ENCODE assay signal across 25 mouse cellular contexts in genomic region chr11:90741952-90742617, GRCm38 (mm10). TPM values are rescaled to one million over a fixed set of nuclear protein-coding genes. Genes with fewer than 3 reads are reported as not detected.
A peak's percentile ranks its signal among the peaks of the same experiment; 100 is the strongest.
DNase-seq lines count a peak whose midpoint lies in the region; ATAC-seq and TF ChIP-seq lines count a peak whose summit lies in the region.
"Had no signal": no experiment of that assay in that cellular context is flagged by ENCODE, and none has a peak within 500 bp of the region (broad histone marks: within the 10 kb centered on the region; RNA-seq: fewer than 3 reads in every experiment).

No protein-coding gene starts in this region.

- no peaks in the 10 kb centered on the region for H3K4me1 ChIP-seq in embryonic facial prominence, embryonic 11.5 days (ENCODE audit: control insufficient read depth, insufficient read depth, low read length)
- 0 out of 2 replicates have a peak, but pooled peaks cover 4% of the 10 kb centered on the region for H3K4me1 ChIP-seq in embryonic facial prominence, embryonic 10.5 days
- H3K4me1 ChIP-seq in midbrain, postnatal 0 days (ENCODE audit: insufficient read depth, low read length), result no peaks in the 10 kb centered on the region
- H3K4me1 ChIP-seq in midbrain, embryonic 11.5 days (ENCODE audit: control insufficient read depth, insufficient read depth, low read length), result no peaks in the 10 kb centered on the region
- peaks cover 16% of the 10 kb centered on the region; the same call in 1 of the 2 replicates for H3K4me1 ChIP-seq in hindbrain, embryonic 15.5 days (replicated peaks)
- H3K4me1 ChIP-seq: forebrain, embryonic 13.5 days; heart, embryonic 13.5 days; kidney, embryonic 15.5 days; limb, embryonic 15.5 days had no signal

- 57% methylated on average over 10 of the region's 10 CpGs for whole genome bisulfite sequencing in embryonic facial prominence, embryonic 11.5 days
- WGBS in embryonic facial prominence, embryonic 10.5 days, result 61% methylated on average over 10 of the region's 10 CpGs
- WGBS in midbrain, postnatal 0 days, result 60% methylated on average over 10 of the region's 10 CpGs
- WGBS in midbrain, embryonic 11.5 days, result 72% methylated on average over 10 of the region's 10 CpGs
- 46% methylated on average over 10 of the region's 10 CpGs for WGBS in hindbrain, embryonic 15.5 days

- DNase-seq in embryonic facial prominence, embryonic 11.5 days (ENCODE audit: low spot score), result peak; percentile 5
- no peak for DNase-seq in embryonic facial prominence, embryonic 10.5 days (ENCODE audit: low spot score)
- peak; percentile 49 for DNase-seq in midbrain, postnatal 0 days (ENCODE audit: low spot score)
- no peak for DNase-seq in midbrain, embryonic 11.5 days (ENCODE audit: low spot score, missing footprints)
- DNase-seq in retina, embryonic 14.5 days (ENCODE audit: low spot score), result peak; percentile 51
- no peak for DNase-seq in frontal cortex, postnatal 10 days (ENCODE audit: low spot score in 2 of 2)
- DNase-seq: adrenal gland, postnatal 14 days; cerebellum, adult 9-11 months; gastrocnemius, postnatal 10 days; heart, adult 2 months; heart, postnatal 14 days; kidney, adult 11 months; kidney, postnatal 4 days; lung, embryonic 14.5 days; right cerebral cortex, postnatal 14 days; thymus, postnatal 14 days had no signal

- H3K4me2 ChIP-seq in embryonic facial prominence, embryonic 11.5 days (ENCODE audit: low read depth, low read length), result no peak overlapping the region
- H3K4me2 ChIP-seq in midbrain, postnatal 0 days (ENCODE audit: low read depth, low read length, poor library complexity, severe bottlenecking), result no peak overlapping the region
- H3K4me2 ChIP-seq in midbrain, embryonic 11.5 days, result no peak overlapping the region
- no peak overlapping the region for H3K4me2 ChIP-seq in hindbrain, embryonic 15.5 days
- H3K4me2 ChIP-seq: embryonic facial prominence, embryonic 13.5 days; forebrain, embryonic 13.5 days; heart, embryonic 13.5 days; kidney, embryonic 15.5 days; limb, embryonic 15.5 days; lung, embryonic 14.5 days had no signal

- no peak overlapping the region for H3K9ac ChIP-seq in embryonic facial prominence, embryonic 11.5 days (replicated peaks; ENCODE audit: low read length)
- H3K9ac ChIP-seq in midbrain, postnatal 0 days (replicated peaks; ENCODE audit: low read length, poor library complexity, severe bottlenecking), result no peak overlapping the region
- no peak overlapping the region for H3K9ac ChIP-seq in midbrain, embryonic 11.5 days (ENCODE audit: low read length)
- H3K9ac ChIP-seq in hindbrain, embryonic 15.5 days, result no peak overlapping the region
- H3K9ac ChIP-seq: embryonic facial prominence, embryonic 13.5 days; forebrain, embryonic 13.5 days; heart, embryonic 13.5 days; kidney, embryonic 15.5 days; limb, embryonic 15.5 days; liver, embryonic 14.5 days; lung, embryonic 14.5 days had no signal

- no peak overlapping the region for H3K4me3 ChIP-seq in embryonic facial prominence, embryonic 11.5 days (ENCODE audit: low read depth, low read length)
- no peak overlapping the region for H3K4me3 ChIP-seq in embryonic facial prominence, embryonic 10.5 days
- H3K4me3 ChIP-seq in midbrain, postnatal 0 days (ENCODE audit: low read depth, low read length), result no peak overlapping the region
- H3K4me3 ChIP-seq in midbrain, embryonic 11.5 days (ENCODE audit: low read depth, low read length), result no peak overlapping the region
- no peak overlapping the region for H3K4me3 ChIP-seq in hindbrain, embryonic 15.5 days
- H3K4me3 ChIP-seq: embryonic facial prominence, embryonic 13.5 days; erythroblast, embryonic 14.5 days; forebrain, embryonic 13.5 days; heart, adult 2 months; heart, embryonic 13.5 days; kidney, embryonic 15.5 days; limb, embryonic 15.5 days had no signal

- H3K27me3 ChIP-seq in embryonic facial prominence, embryonic 11.5 days (ENCODE audit: control insufficient read depth, insufficient read depth, low read length), result no peaks in the 10 kb centered on the region
- no peaks in the 10 kb centered on the region for H3K27me3 ChIP-seq in embryonic facial prominence, embryonic 10.5 days (replicated peaks; ENCODE audit: low read depth, poor library complexity, severe bottlenecking)
- no peaks in the 10 kb centered on the region for H3K27me3 ChIP-seq in midbrain, postnatal 0 days (ENCODE audit: insufficient read depth, low read length)
- no peaks in the 10 kb centered on the region for H3K27me3 ChIP-seq in midbrain, embryonic 11.5 days (ENCODE audit: control insufficient read depth, insufficient read depth, low read length)
- no peaks in the 10 kb centered on the region for H3K27me3 ChIP-seq in hindbrain, embryonic 15.5 days
- H3K27me3 ChIP-seq: embryonic facial prominence, embryonic 13.5 days; forebrain, embryonic 13.5 days; heart, embryonic 13.5 days; kidney, embryonic 15.5 days; limb, embryonic 15.5 days had no signal

- H3K27ac ChIP-seq in embryonic facial prominence, embryonic 11.5 days (replicated peaks; ENCODE audit: low read depth, low read length), result no peak overlapping the region
- H3K27ac ChIP-seq in embryonic facial prominence, embryonic 10.5 days (replicated peaks), result no peak overlapping the region
- H3K27ac ChIP-seq in midbrain, postnatal 0 days (ENCODE audit: low read depth, low read length), result no peak overlapping the region
- no peak overlapping the region for H3K27ac ChIP-seq in midbrain, embryonic 11.5 days (ENCODE audit: low read depth, low read length)
- no peak overlapping the region for H3K27ac ChIP-seq in hindbrain, embryonic 15.5 days (replicated peaks)
- H3K27ac ChIP-seq: embryonic facial prominence, embryonic 13.5 days; forebrain, embryonic 13.5 days; heart, adult 2 months; heart, embryonic 13.5 days; kidney, embryonic 15.5 days; limb, embryonic 15.5 days; liver, embryonic 14.5 days had no signal

- ATAC-seq in embryonic facial prominence, embryonic 11.5 days (replicated peaks; ENCODE audit: insufficient number of reproducible peaks, low FRiP score, low TSS enrichment, low read depth), result no peak; the same call in 1 of the 2 replicates
- ATAC-seq in midbrain, postnatal 0 days (ENCODE audit: low FRiP score), result no peak
- no peak for ATAC-seq in midbrain, embryonic 11.5 days (ENCODE audit: low FRiP score)
- ATAC-seq in hindbrain, embryonic 15.5 days (ENCODE audit: low FRiP score, low read depth), result peak; percentile 15; the same call in 1 of the 2 replicates
- no peak for ATAC-seq in cerebellum, adult (ENCODE audit: insufficient number of reproducible peaks, low FRiP score, low TSS enrichment)
- ATAC-seq: forebrain, embryonic 13.5 days had no signal

- TF ChIP-seq CTCF in midbrain, postnatal 0 days (IDR thresholded peaks at IDR 0.05), result no peak

- H3K36me3 ChIP-seq in embryonic facial prominence, embryonic 11.5 days (replicated peaks; ENCODE audit: control insufficient read depth, insufficient read depth, low read depth, low read length), result no peaks in the 10 kb centered on the region
- H3K36me3 ChIP-seq in embryonic facial prominence, embryonic 10.5 days (replicated peaks), result no peaks in the 10 kb centered on the region
- H3K36me3 ChIP-seq in midbrain, postnatal 0 days (ENCODE audit: insufficient read depth, low read length), result no peaks in the 10 kb centered on the region
- H3K36me3 ChIP-seq in midbrain, embryonic 11.5 days (ENCODE audit: control insufficient read depth, insufficient read depth, low read length), result no peaks in the 10 kb centered on the region
- no peaks in the 10 kb centered on the region for H3K36me3 ChIP-seq in hindbrain, embryonic 15.5 days
- H3K36me3 ChIP-seq: embryonic facial prominence, embryonic 13.5 days; heart, embryonic 13.5 days; kidney, embryonic 15.5 days; limb, embryonic 15.5 days had no signal

- no peaks in the 10 kb centered on the region for H3K9me3 ChIP-seq in embryonic facial prominence, embryonic 11.5 days (replicated peaks; ENCODE audit: control insufficient read depth, low read length)
- H3K9me3 ChIP-seq in embryonic facial prominence, embryonic 10.5 days, result no peaks in the 10 kb centered on the region
- no peaks in the 10 kb centered on the region for H3K9me3 ChIP-seq in midbrain, postnatal 0 days (ENCODE audit: low read length)
- H3K9me3 ChIP-seq in midbrain, embryonic 11.5 days (ENCODE audit: control insufficient read depth, low read length), result no peaks in the 10 kb centered on the region
- H3K9me3 ChIP-seq in hindbrain, embryonic 15.5 days, result no peaks in the 10 kb centered on the region
- H3K9me3 ChIP-seq: embryonic facial prominence, embryonic 13.5 days; forebrain, embryonic 13.5 days; heart, embryonic 13.5 days; kidney, embryonic 15.5 days; limb, embryonic 15.5 days had no signal

RNA-seq across cellular contexts. Expression of gene Tom1l1, which starts 53.9 kb away (rescaled TPM):
- polyA plus RNA-seq in embryonic facial prominence, embryonic 11.5 days (2014; fragmentation: Nextera tagmentation; extraction: Ambion mirVana), result 20.6 and 22.1 TPM in 2 replicates
- 19.3 and 20.6 TPM in 2 replicates for polyA plus RNA-seq in embryonic facial prominence, embryonic 10.5 days (2016; fragmentation: Nextera tagmentation; extraction: Ambion mirVana)
- total RNA-seq in midbrain, postnatal 0 days (2014; rRNA removed), result 12.6 and 13.9 TPM in 2 replicates
- 17.9 and 19.6 TPM in 2 replicates for polyA plus RNA-seq in midbrain, postnatal 0 days (2015; fragmentation: Nextera tagmentation; extraction: Ambion mirVana)
- 17.4 and 18.7 TPM in 2 replicates for polyA plus RNA-seq in midbrain, embryonic 11.5 days (2014; fragmentation: Nextera tagmentation; extraction: Ambion mirVana)
- 20.3 and 21.5 TPM in 2 replicates for polyA plus RNA-seq in hindbrain, embryonic 15.5 days (2015; fragmentation: Nextera tagmentation; extraction: Ambion mirVana)

Comparison
In these comparisons a context has a peak if more than half of its experiments do, and no peak if none do; other contexts are left out.
1. DNase-seq: peak in embryonic facial prominence, embryonic 11.5 days (single experiment), midbrain, postnatal 0 days (single experiment) and retina, embryonic 14.5 days (single experiment); none in embryonic facial prominence, embryonic 10.5 days (single experiment), midbrain, embryonic 11.5 days (single experiment) and frontal cortex, postnatal 10 days (0 of 2).